Mouse (Mus musculus): ENCODE data around the gene Dip2b. TPM values are rescaled to one million over a fixed set of nuclear protein-coding genes. Genes with fewer than 3 reads are reported as not detected.

The Dip2b gene
- polyA plus RNA-seq, 1 experiment: 21.4 TPM

DNA sequence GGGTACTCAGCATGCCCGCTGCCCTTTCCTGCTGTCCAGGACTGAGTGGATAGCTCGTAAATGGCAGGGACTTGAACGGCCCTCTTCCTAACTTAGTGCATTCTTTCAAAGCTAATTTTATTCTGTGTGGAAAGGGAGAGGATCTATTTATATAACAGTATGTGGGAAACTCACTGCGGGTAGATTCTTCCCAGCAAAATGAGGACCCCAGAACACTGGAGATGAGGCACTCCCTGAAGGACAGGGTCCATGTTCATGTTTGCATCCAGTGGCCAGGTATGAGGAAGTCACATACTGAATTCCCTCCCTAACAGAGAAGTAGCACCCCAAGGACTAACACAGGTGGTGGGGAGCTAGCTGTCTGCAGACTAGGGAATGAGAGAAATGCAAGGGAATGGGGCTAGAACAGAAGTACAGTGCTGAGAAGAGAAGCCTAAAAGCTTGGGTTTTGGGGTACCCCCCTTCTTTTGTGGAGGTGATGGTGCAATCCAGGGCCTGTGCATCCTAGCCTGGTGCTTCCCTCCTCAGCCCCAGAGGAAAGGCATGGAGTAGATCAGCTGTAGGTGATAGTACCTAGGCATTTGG, 164.1 kb downstream of the Dip2b start:
- TF ChIP-seq EP300 (IDR thresholded peaks at IDR 0.05; ENCODE audit: insufficient read depth, low read depth, low read length): no peak
- Histone ChIP-seq H3K36me3 (ENCODE audit: control insufficient read depth, insufficient read depth, low read length, poor library complexity, severe bottlenecking) (0 out of 2 replicates have a peak, but pooled peaks cover 2% of the 10 kb centered on the region), H3K9ac (ENCODE audit: low read depth, poor library complexity, severe bottlenecking) (no peak overlapping the region), H3K4me3 (ENCODE audit: low read depth, low read length) (no peak overlapping the region), H3K4me1 (ENCODE audit: control insufficient read depth, insufficient read depth, low read length) (no peaks in the 10 kb centered on the region), H3K27ac (ENCODE audit: insufficient read depth, low read length) (no peak overlapping the region), H3K9me3 (replicated peaks; ENCODE audit: control insufficient read depth, insufficient read depth, low read length, poor library complexity, severe bottlenecking) (no peaks in the 10 kb centered on the region), H3K27me3 (ENCODE audit: control insufficient read depth, insufficient read depth, low read length, poor library complexity, severe bottlenecking) (no peaks in the 10 kb centered on the region)

DNA sequence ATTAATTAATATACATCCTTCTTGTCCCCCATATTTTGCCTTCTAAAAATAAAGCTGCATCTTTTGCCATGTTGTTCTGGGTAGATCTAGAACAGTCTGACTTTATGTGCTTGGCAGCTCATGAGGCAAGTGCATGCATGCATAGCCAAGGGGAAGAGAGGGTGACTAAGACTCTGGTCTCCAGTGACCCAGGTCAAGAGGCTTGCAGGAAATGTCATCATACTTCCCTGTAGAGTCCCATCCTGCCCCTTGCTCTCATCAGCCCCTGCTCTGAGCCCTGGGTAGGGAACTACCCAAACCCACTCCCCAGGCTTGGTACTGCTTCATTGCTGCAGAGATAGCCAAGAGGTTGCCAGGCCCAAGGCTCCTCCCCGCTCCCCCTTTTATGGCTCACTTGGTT, 166.1 kb downstream of the Dip2b start:
- Histone ChIP-seq H3K36me3 (ENCODE audit: control insufficient read depth, insufficient read depth, low read length, poor library complexity, severe bottlenecking) (0 out of 2 replicates have a peak, but pooled peaks cover 2% of the 10 kb centered on the region), H3K4me1 (ENCODE audit: control insufficient read depth, insufficient read depth, low read length) (no peaks in the 10 kb centered on the region), H3K27me3 (ENCODE audit: control insufficient read depth, insufficient read depth, low read length, poor library complexity, severe bottlenecking) (no peaks in the 10 kb centered on the region), H3K9ac (ENCODE audit: low read depth, poor library complexity, severe bottlenecking) (no peak overlapping the region), H3K4me3 (ENCODE audit: low read depth, low read length) (no peak overlapping the region), H3K27ac (ENCODE audit: insufficient read depth, low read length) (no peak overlapping the region), H3K9me3 (replicated peaks; ENCODE audit: control insufficient read depth, insufficient read depth, low read length, poor library complexity, severe bottlenecking) (no peaks in the 10 kb centered on the region)
- no peak for TF ChIP-seq POLR2A (IDR thresholded peaks at IDR 0.05; ENCODE audit: insufficient read depth, low read length)
- no peak for TF ChIP-seq EP300 (IDR thresholded peaks at IDR 0.05; ENCODE audit: insufficient read depth, low read depth, low read length)
- no peak for TF ChIP-seq CTCF (IDR thresholded peaks at IDR 0.05; ENCODE audit: low read depth, low read length)

GRCm38 (mm10) chr15:100210013-100210412, 171.5 kb downstream of the Dip2b start:
- H3K4me1 ChIP-seq (ENCODE audit: control insufficient read depth, insufficient read depth, low read length): peaks cover 3% of the 10 kb centered on the region
- H3K27ac ChIP-seq (ENCODE audit: insufficient read depth, low read length): no peak overlapping the region
- H3K27me3 ChIP-seq (ENCODE audit: control insufficient read depth, insufficient read depth, low read length, poor library complexity, severe bottlenecking): no peaks in the 10 kb centered on the region
- H3K36me3 ChIP-seq (ENCODE audit: control insufficient read depth, insufficient read depth, low read length, poor library complexity, severe bottlenecking): no peaks in the 10 kb centered on the region
- no peak overlapping the region for H3K4me3 ChIP-seq (ENCODE audit: low read depth, low read length)
- TF ChIP-seq EP300 (IDR thresholded peaks at IDR 0.05; ENCODE audit: insufficient read depth, low read depth, low read length) (no peak), POLR2A (IDR thresholded peaks at IDR 0.05; ENCODE audit: insufficient read depth, low read length) (no peak), CTCF (IDR thresholded peaks at IDR 0.05; ENCODE audit: low read depth, low read length) (no peak)
- H3K9ac ChIP-seq (ENCODE audit: low read depth, poor library complexity, severe bottlenecking): no peak overlapping the region
- H3K9me3 ChIP-seq (replicated peaks; ENCODE audit: control insufficient read depth, insufficient read depth, low read length, poor library complexity, severe bottlenecking): no peaks in the 10 kb centered on the region

GRCm38 (mm10) chr15:100213339-100213738, 174.9 kb downstream of the Dip2b start:
- no peak for TF ChIP-seq CTCF (IDR thresholded peaks at IDR 0.05; ENCODE audit: low read depth, low read length)
- no peak for TF ChIP-seq EP300 (IDR thresholded peaks at IDR 0.05; ENCODE audit: insufficient read depth, low read depth, low read length)
- TF ChIP-seq POLR2A (IDR thresholded peaks at IDR 0.05; ENCODE audit: insufficient read depth, low read length): no peak
- H3K27ac ChIP-seq (ENCODE audit: insufficient read depth, low read length): no peak overlapping the region
- no peaks in the 10 kb centered on the region for H3K27me3 ChIP-seq (ENCODE audit: control insufficient read depth, insufficient read depth, low read length, poor library complexity, severe bottlenecking)
- no peak overlapping the region for H3K9ac ChIP-seq (ENCODE audit: low read depth, poor library complexity, severe bottlenecking)
- H3K9me3 ChIP-seq (replicated peaks; ENCODE audit: control insufficient read depth, insufficient read depth, low read length, poor library complexity, severe bottlenecking): no peaks in the 10 kb centered on the region
- no peak overlapping the region for H3K4me3 ChIP-seq (ENCODE audit: low read depth, low read length)
- no peaks in the 10 kb centered on the region for H3K36me3 ChIP-seq (ENCODE audit: control insufficient read depth, insufficient read depth, low read length, poor library complexity, severe bottlenecking)
- peaks cover 3% of the 10 kb centered on the region for H3K4me1 ChIP-seq (ENCODE audit: control insufficient read depth, insufficient read depth, low read length)

DNA sequence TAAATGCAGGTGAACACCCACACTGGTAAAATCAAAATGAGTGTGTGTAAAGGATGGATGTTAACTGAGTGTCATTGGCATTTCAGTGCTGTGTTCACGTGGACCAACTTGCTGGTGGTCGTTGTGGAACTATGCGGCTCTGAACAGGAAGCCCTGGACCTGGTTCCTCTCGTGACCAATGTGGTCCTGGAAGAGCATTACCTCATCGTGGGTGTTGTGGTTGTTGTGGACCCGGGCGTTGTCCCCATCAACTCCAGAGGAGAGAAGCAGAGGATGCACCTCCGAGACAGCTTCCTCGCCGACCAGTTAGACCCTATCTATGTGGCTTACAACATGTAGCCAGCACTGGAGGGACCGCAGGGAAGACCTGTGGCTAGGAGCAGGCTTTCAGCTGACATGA, 176.6 kb downstream of the Dip2b start:
- H3K4me1 ChIP-seq (ENCODE audit: control insufficient read depth, insufficient read depth, low read length): peaks cover 4% of the 10 kb centered on the region
- H3K9me3 ChIP-seq (replicated peaks; ENCODE audit: control insufficient read depth, insufficient read depth, low read length, poor library complexity, severe bottlenecking): no peaks in the 10 kb centered on the region
- no peaks in the 10 kb centered on the region for H3K27me3 ChIP-seq (ENCODE audit: control insufficient read depth, insufficient read depth, low read length, poor library complexity, severe bottlenecking)
- no peak overlapping the region for H3K4me3 ChIP-seq (ENCODE audit: low read depth, low read length)
- H3K27ac ChIP-seq (ENCODE audit: insufficient read depth, low read length): no peak overlapping the region
- TF ChIP-seq POLR2A (IDR thresholded peaks at IDR 0.05; ENCODE audit: insufficient read depth, low read length) (no peak), CTCF (IDR thresholded peaks at IDR 0.05; ENCODE audit: low read depth, low read length) (no peak), EP300 (IDR thresholded peaks at IDR 0.05; ENCODE audit: insufficient read depth, low read depth, low read length) (no peak)
- no peaks in the 10 kb centered on the region for H3K36me3 ChIP-seq (ENCODE audit: control insufficient read depth, insufficient read depth, low read length, poor library complexity, severe bottlenecking)
- H3K9ac ChIP-seq (ENCODE audit: low read depth, poor library complexity, severe bottlenecking): no peak overlapping the region

DNA sequence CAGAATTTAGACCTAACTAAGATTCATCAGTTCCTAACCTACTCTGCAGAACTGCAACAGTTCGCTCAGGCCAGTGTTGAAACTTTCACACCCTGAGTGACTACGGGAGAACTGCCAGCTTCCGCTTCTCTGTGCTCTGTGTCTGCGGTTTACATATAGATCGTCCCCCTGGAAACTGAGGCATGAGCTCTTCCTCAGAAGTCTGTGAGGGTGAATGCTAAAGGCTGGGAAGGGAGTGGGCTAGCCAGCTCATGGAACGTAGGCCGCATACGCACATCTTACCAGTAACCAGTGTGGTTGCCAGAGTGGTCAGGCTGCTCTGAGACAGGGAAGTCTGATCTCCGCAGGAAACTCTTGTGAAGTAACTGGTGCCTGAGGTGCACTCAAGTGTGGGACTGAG, 177.7 kb downstream of the Dip2b start:
- H3K27ac ChIP-seq (ENCODE audit: insufficient read depth, low read length): no peak overlapping the region
- no peaks in the 10 kb centered on the region for H3K27me3 ChIP-seq (ENCODE audit: control insufficient read depth, insufficient read depth, low read length, poor library complexity, severe bottlenecking)
- no peaks in the 10 kb centered on the region for H3K36me3 ChIP-seq (ENCODE audit: control insufficient read depth, insufficient read depth, low read length, poor library complexity, severe bottlenecking)
- no peak overlapping the region for H3K9ac ChIP-seq (ENCODE audit: low read depth, poor library complexity, severe bottlenecking)
- H3K9me3 ChIP-seq (replicated peaks; ENCODE audit: control insufficient read depth, insufficient read depth, low read length, poor library complexity, severe bottlenecking): 0 out of 2 replicates have a peak, but pooled peaks cover under 1% of the 10 kb centered on the region
- peaks cover 2% of the 10 kb centered on the region for H3K4me1 ChIP-seq (ENCODE audit: control insufficient read depth, insufficient read depth, low read length)
- no peak overlapping the region for H3K4me3 ChIP-seq (ENCODE audit: low read depth, low read length)
- TF ChIP-seq EP300 (IDR thresholded peaks at IDR 0.05; ENCODE audit: insufficient read depth, low read depth, low read length) (no peak), POLR2A (IDR thresholded peaks at IDR 0.05; ENCODE audit: insufficient read depth, low read length) (no peak), CTCF (IDR thresholded peaks at IDR 0.05; ENCODE audit: low read depth, low read length) (no peak)

Data from ES-Bruce4 (cell line).